Mouse (Mus musculus): ENCODE data around the gene Mrpl38. TPM values are rescaled to one million over a fixed set of nuclear protein-coding genes. Genes with fewer than 3 reads are reported as not detected.

Mrpl38 gene
- polyA plus RNA-seq, 2 experiments, result 17.5 to 39.5 TPM

DNA sequence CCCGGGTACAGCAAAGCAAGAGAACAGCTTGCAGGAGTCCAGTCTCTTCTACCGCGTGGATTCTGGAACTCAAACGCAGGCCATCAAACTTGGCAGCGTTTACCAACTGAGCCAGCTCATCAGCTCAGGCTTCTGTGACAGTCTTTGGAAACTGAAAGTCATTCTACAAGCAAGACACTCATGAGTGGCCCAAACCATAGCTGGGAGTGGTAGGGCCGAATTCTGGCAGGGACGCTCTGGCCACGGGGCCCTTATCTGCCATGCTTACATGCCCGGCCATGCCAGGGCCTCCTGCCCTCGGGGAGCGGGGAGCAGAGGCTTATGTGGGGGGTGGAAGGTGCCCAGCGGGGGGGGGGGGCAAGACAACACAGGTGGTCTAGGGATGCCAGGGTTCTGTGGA lies 35.1 kb downstream of the Mrpl38 start:
- no peak overlapping the region for H3K9ac ChIP-seq (replicated peaks)
- no peak overlapping the region for H3K4me2 ChIP-seq (ENCODE audit: low read depth)

DNA sequence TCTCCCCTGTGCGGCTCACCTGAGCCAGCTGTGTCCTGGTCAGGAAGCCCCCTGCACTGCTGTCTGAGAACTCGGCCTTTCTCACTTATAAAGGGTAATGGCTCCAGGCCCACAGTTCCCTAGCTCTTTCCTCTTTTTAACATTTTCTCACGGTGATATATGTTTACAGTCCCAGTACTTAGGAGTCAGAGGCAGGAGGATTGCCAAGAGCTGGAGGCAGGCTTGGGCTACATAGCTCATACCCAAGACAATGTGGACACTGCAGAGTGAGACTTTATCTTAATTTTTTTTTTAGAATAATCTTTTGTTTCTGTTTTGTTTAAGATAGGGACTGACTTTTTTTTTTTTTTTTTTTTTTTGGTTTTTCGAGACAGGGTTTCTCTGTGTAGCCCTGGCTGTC lies 36.2 kb downstream of the Mrpl38 start:
- ATAC-seq (ENCODE audit: insufficient read depth), result no peak
- Histone ChIP-seq H3K27me3 (ENCODE audit: control insufficient read depth, insufficient read depth, low read length) (peaks cover 3% of the 10 kb centered on the region), H3K27ac (no peak overlapping the region), H3K4me2 (ENCODE audit: low read depth) (peak overlapping the region; percentile 8; the same call in 1 of the 2 replicates), H3K4me1 (replicated peaks; ENCODE audit: control insufficient read depth in 2 of 2, insufficient read depth in 2 of 2, low read length in 1 of 2) (peaks cover 13 to 46% of the 10 kb centered on the region in 2 experiments), H3K9ac (replicated peaks) (no peak overlapping the region), H3K36me3 (replicated peaks; ENCODE audit: control insufficient read depth, insufficient read depth, low read depth) (no peaks in the 10 kb centered on the region), H3K9me3 (ENCODE audit: control insufficient read depth, low read length) (no peaks in the 10 kb centered on the region), H3K4me3 (ENCODE audit: insufficient read depth in 1 of 2, low read depth in 2 of 2, low read length in 2 of 2) (no peak overlapping the region)
- TF ChIP-seq CTCF (IDR thresholded peaks at IDR 0.05; ENCODE audit: low read depth), result no peak
- no peak for TF ChIP-seq EP300 (IDR thresholded peaks at IDR 0.05; ENCODE audit: low read depth)
- no peak for DNase-seq (ENCODE audit: low read depth in 3 of 3, low spot score in 3 of 3)
- 42% methylated on average over 3 of the region's 4 CpGs for WGBS (ENCODE audit: insufficient replicate concordance)

More for the DNA sequence above, 35.1 kb downstream of the Mrpl38 start:
- Histone ChIP-seq H3K27me3 (ENCODE audit: control insufficient read depth, insufficient read depth, low read length) (peaks cover 14% of the 10 kb centered on the region), H3K27ac (no peak overlapping the region), H3K4me1 (replicated peaks; ENCODE audit: control insufficient read depth in 2 of 2, insufficient read depth in 2 of 2, low read length in 1 of 2) (peaks cover 13 to 43% of the 10 kb centered on the region in 2 experiments), H3K36me3 (replicated peaks; ENCODE audit: control insufficient read depth, insufficient read depth, low read depth) (no peaks in the 10 kb centered on the region), H3K4me3 (ENCODE audit: insufficient read depth in 1 of 2, low read depth in 2 of 2, low read length in 2 of 2) (no peak overlapping the region), H3K9me3 (ENCODE audit: control insufficient read depth, low read length) (no peaks in the 10 kb centered on the region)
- ATAC-seq (ENCODE audit: insufficient read depth), result no peak
- WGBS (ENCODE audit: insufficient replicate concordance), result 52% methylated on average over 12 of the region's 12 CpGs
- DNase-seq (ENCODE audit: low read depth in 3 of 3, low spot score in 3 of 3), result no peak
- no peak for TF ChIP-seq EP300 (IDR thresholded peaks at IDR 0.05; ENCODE audit: low read depth)
- TF ChIP-seq CTCF (IDR thresholded peaks at IDR 0.05; ENCODE audit: low read depth), result no peak

GRCm38 (mm10) chr11:116101931-116102381 lies 36.7 kb downstream of the Mrpl38 start:
- DNase-seq (ENCODE audit: low read depth in 3 of 3, low spot score in 3 of 3), result no peak
- ATAC-seq (ENCODE audit: insufficient read depth), result no peak
- H3K27ac ChIP-seq, result no peak overlapping the region
- H3K36me3 ChIP-seq (replicated peaks; ENCODE audit: control insufficient read depth, insufficient read depth, low read depth), result no peaks in the 10 kb centered on the region
- H3K4me1 ChIP-seq (replicated peaks; ENCODE audit: control insufficient read depth in 2 of 2, insufficient read depth in 2 of 2, low read length in 1 of 2), result peaks cover 13 to 45% of the 10 kb centered on the region in 2 experiments
- H3K27me3 ChIP-seq (ENCODE audit: control insufficient read depth, insufficient read depth, low read length), result no peaks in the 10 kb centered on the region; the same call in 1 of the 2 replicates
- no peak overlapping the region for H3K9ac ChIP-seq (replicated peaks)
- no peaks in the 10 kb centered on the region for H3K9me3 ChIP-seq (ENCODE audit: control insufficient read depth, low read length)
- WGBS (ENCODE audit: insufficient replicate concordance), result 25% methylated on average over 11 of the region's 11 CpGs
- TF ChIP-seq CTCF (IDR thresholded peaks at IDR 0.05; ENCODE audit: low read depth) (no peak), EP300 (IDR thresholded peaks at IDR 0.05; ENCODE audit: low read depth) (no peak)
- H3K4me2 ChIP-seq (ENCODE audit: low read depth), result peak overlapping the region; percentile 8; the same call in 1 of the 2 replicates
- no peak overlapping the region for H3K4me3 ChIP-seq (ENCODE audit: insufficient read depth in 1 of 2, low read depth in 2 of 2, low read length in 2 of 2)

DNA sequence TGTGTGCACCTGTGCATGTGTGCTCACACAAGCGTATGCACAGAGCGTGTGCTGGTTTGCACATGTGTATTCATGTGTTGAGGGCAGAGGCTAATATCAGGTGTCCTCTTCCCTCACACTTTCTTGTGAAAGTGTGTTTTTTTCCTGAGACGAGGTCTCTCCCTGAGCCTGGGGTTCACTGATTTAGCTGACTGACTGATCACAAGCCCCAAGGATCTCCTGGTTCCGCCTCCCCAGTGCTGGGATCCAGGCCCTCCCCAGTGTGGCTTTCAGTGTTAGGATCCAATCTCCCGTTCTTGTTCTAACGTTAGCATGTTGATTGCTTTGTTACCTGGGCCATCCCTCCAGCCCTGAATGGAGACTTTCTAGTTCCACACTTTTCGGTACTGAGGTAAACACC lies 37.8 kb downstream of the Mrpl38 start:
- WGBS (ENCODE audit: insufficient replicate concordance), result 71% methylated on average over 7 of the region's 7 CpGs
- no peaks in the 10 kb centered on the region for H3K36me3 ChIP-seq (replicated peaks; ENCODE audit: control insufficient read depth, insufficient read depth, low read depth)
- DNase-seq (ENCODE audit: low read depth in 3 of 3, low spot score in 3 of 3), result no peak
- no peak overlapping the region for H3K4me3 ChIP-seq (ENCODE audit: insufficient read depth in 1 of 2, low read depth in 2 of 2, low read length in 2 of 2)
- no peak for ATAC-seq (ENCODE audit: insufficient read depth)
- TF ChIP-seq CTCF (IDR thresholded peaks at IDR 0.05; ENCODE audit: low read depth) (no peak), EP300 (IDR thresholded peaks at IDR 0.05; ENCODE audit: low read depth) (no peak)
- H3K4me1 ChIP-seq (replicated peaks; ENCODE audit: control insufficient read depth in 2 of 2, insufficient read depth in 2 of 2, low read length in 1 of 2), result peaks cover 13 to 40% of the 10 kb centered on the region in 2 experiments
- H3K9me3 ChIP-seq (ENCODE audit: control insufficient read depth, low read length), result peaks cover 4% of the 10 kb centered on the region
- no peak overlapping the region for H3K27ac ChIP-seq
- no peaks in the 10 kb centered on the region for H3K27me3 ChIP-seq (ENCODE audit: control insufficient read depth, insufficient read depth, low read length)
- no peak overlapping the region for H3K4me2 ChIP-seq (ENCODE audit: low read depth)
- H3K9ac ChIP-seq (replicated peaks), result no peak overlapping the region

DNA sequence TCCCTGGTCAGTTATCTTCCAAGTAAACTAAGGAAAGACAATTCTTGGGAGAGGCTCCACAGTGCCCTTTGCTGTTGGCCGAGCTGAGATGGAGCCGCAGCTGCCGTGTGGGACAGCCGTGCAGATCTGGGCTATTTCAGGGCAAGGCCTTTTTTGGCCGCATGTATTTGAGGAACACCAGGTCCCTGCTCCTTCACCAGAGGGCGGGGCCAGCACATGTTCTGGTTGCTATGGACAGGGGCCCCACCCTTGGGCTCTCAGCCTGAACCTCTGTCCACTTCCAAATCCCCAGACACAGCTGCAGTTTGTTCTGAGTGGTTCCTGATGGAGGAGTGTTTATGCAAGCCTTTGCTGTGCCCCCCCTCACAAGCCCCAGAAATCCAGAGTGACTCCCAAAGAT lies 38.3 kb downstream of the Mrpl38 start:
- no peak for TF ChIP-seq EP300 (IDR thresholded peaks at IDR 0.05; ENCODE audit: low read depth)
- no peak for TF ChIP-seq CTCF (IDR thresholded peaks at IDR 0.05; ENCODE audit: low read depth)
- DNase-seq (ENCODE audit: low read depth in 3 of 3, low spot score in 3 of 3) (no peak), ATAC-seq (ENCODE audit: insufficient read depth) (no peak)
- Histone ChIP-seq H3K27me3 (ENCODE audit: control insufficient read depth, insufficient read depth, low read length) (no peaks in the 10 kb centered on the region), H3K9me3 (ENCODE audit: control insufficient read depth, low read length) (peaks cover 4% of the 10 kb centered on the region), H3K36me3 (replicated peaks; ENCODE audit: control insufficient read depth, insufficient read depth, low read depth) (no peaks in the 10 kb centered on the region), H3K4me1 (replicated peaks; ENCODE audit: control insufficient read depth in 2 of 2, insufficient read depth in 2 of 2, low read length in 1 of 2) (peaks cover 13 to 40% of the 10 kb centered on the region in 2 experiments), H3K27ac (no peak overlapping the region), H3K4me2 (ENCODE audit: low read depth) (no peak overlapping the region), H3K9ac (replicated peaks) (no peak overlapping the region), H3K4me3 (ENCODE audit: insufficient read depth in 1 of 2, low read depth in 2 of 2, low read length in 2 of 2) (no peak overlapping the region)
- WGBS (ENCODE audit: insufficient replicate concordance), result 49% methylated on average over 6 of the region's 6 CpGs
